Mouse (Mus musculus) gastrocnemius, adult 8-10 months (tissue): ENCODE results near the gene Frem2. TPM values are rescaled to one million over a fixed set of nuclear protein-coding genes. Genes with fewer than 3 reads are reported as not detected.

Experiments
- DNase-seq, 2 experiments: peaks; one replicate each; pipeline ENCODE4 v3.0.0; 2022; ENCODE audit warnings: low spot score in 2 of 2
- total RNA-seq, 4 experiments: library from RNA; stranded (reverse); gene quantifications; 2 replicates each; pipeline ENCODE4 v1.2.4; 2022

The Frem2 gene
- total RNA-seq, 4 experiments from 2014 or later = 0.80 to 1.9 (median 1.1) TPM

GRCm38 (mm10) chr3:53469650-53470049, 187.5 kb downstream of the Frem2 start:
- no peak for DNase-seq

- DNase-seq = no peak
Observed at GRCm38 (mm10) chr3:53467356-53467755, 189.8 kb downstream of the Frem2 start.

GRCm38 (mm10) chr3:53466481-53466880, 190.7 kb downstream of the Frem2 start:
- no peak for DNase-seq

- DNase-seq = no peak
Observed at GRCm38 (mm10) chr3:53465330-53465729, 191.8 kb downstream of the Frem2 start.

GRCm38 (mm10) chr3:53464146-53464698, 192.9 kb downstream of the Frem2 start:
- DNase-seq = no peak

Other genes starting within 250 kb of the Frem2 start
- gene Nhlrc3, start 194.0 kb downstream of the Frem2 start, total RNA-seq = 1 to 10 TPM; 1.5 to 2.9 (median 2.4) TPM
- gene Proser1, start 193.7 kb downstream of the Frem2 start, total RNA-seq = 1 to 10 TPM; 4.1 to 6.6 (median 5.1) TPM
- gene Stoml3, start 168.7 kb downstream of the Frem2 start, total RNA-seq = not detected
- not detected for gene Gm10985, start 187.7 kb upstream of the Frem2 start, total RNA-seq
- 10 to 100 TPM; 36.2 to 47.3 (median 41.5) TPM for gene Ufm1, start 206.5 kb upstream of the Frem2 start, total RNA-seq